Mouse (Mus musculus) liver, postnatal 0 days (tissue): ENCODE measurements around the gene Tspan33.

Source experiments
- CTCF ChIP-seq: sonication (generic); IDR thresholded peaks from 2 replicates; pipeline ENCODE4 v1.5.1; 2016; ENCODE audit warnings: antibody characterized with exemption, low read depth
- EP300 ChIP-seq: IDR thresholded peaks from 2 replicates; pipeline ENCODE4 v1.6.1; 2016; ENCODE audit warnings: antibody characterized with exemption, low read depth, mild to moderate bottlenecking

- TF ChIP-seq CTCF (no peak), EP300 (no peak)
These were observed 32.7 kb downstream of the Tspan33 start for GRCm38 (mm10) chr6:29726576-29727200.
